Mouse (Mus musculus) heart, embryonic 14.5 days (tissue): ENCODE measurements around the gene Glyat. TPM values are rescaled to one million over a fixed set of nuclear protein-coding genes. Genes with fewer than 3 reads are reported as not detected.

ENCODE experiments used
- ATAC-seq: fragments of 200-750 bp; cut with Nextera tagmentation; 2 replicates; pipeline ENCODE4 v1.8.0; 2017; ENCODE audit warnings: low read depth, moderate TSS enrichment; ENCODE audit not compliant: insufficient number of reproducible peaks, insufficient read depth, low FRiP score
- H3K27ac ChIP-seq, 2 experiments: fragments of 200-500 bp in 1 of 2; fragments of 300-500 bp in 1 of 2; sonication (generic) in 1 of 2; replicated peaks in 1 of 2; 2 replicates each; pipeline ENCODE4 v1.5.1; 2012 to 2014; ENCODE audit warnings: low read depth in 2 of 2, low read length in 2 of 2, control low read depth in 1 of 2, mild to moderate bottlenecking in 1 of 2, mixed read lengths in 1 of 2; ENCODE audit not compliant: control insufficient read depth in 1 of 2, insufficient read depth in 1 of 2
- H3K27me3 ChIP-seq: fragments of 300-500 bp; sonication (generic); 2 replicates; pipeline ENCODE4 v1.6.1; 2014; ENCODE audit warnings: mild to moderate bottlenecking, low read length, control low read depth; ENCODE audit not compliant: control insufficient read depth, insufficient read depth
- H3K36me3 ChIP-seq: fragments of 300-500 bp; sonication (generic); 2 replicates; pipeline ENCODE4 v1.6.1; 2014; ENCODE audit warnings: mild to moderate bottlenecking, control low read depth, low read length, mixed read lengths; ENCODE audit not compliant: control insufficient read depth, insufficient read depth
- H3K4me1 ChIP-seq, 2 experiments: fragments of 200-500 bp in 1 of 2; fragments of 300-500 bp in 1 of 2; sonication (generic) in 1 of 2; 2 replicates each; pipeline ENCODE4 v1.6.1; 2012 to 2014; ENCODE audit warnings: low read length in 2 of 2, control low read depth in 1 of 2, mixed read lengths in 1 of 2; ENCODE audit not compliant: control insufficient read depth in 2 of 2, insufficient read depth in 2 of 2
- H3K4me2 ChIP-seq: fragments of 300-500 bp; sonication (generic); 2 replicates; pipeline ENCODE4 v1.6.1; 2014; ENCODE audit warnings: mild to moderate bottlenecking, low read length
- H3K4me3 ChIP-seq, 2 experiments: fragments of 200-500 bp in 1 of 2; fragments of 300-500 bp in 1 of 2; sonication (generic) in 1 of 2; 2 replicates each; pipeline ENCODE4 v1.5.1; 2012 to 2014; ENCODE audit warnings: low read length in 2 of 2, mild to moderate bottlenecking in 2 of 2, control low read depth in 1 of 2, low read depth in 1 of 2, moderate library complexity in 1 of 2; ENCODE audit not compliant: control insufficient read depth in 1 of 2, insufficient read depth in 1 of 2
- H3K9ac ChIP-seq: fragments of 300-500 bp; sonication (generic); 2 replicates; pipeline ENCODE4 v1.6.1; 2014; ENCODE audit warnings: mild to moderate bottlenecking, low read length
- H3K9me3 ChIP-seq: fragments of 300-500 bp; sonication (generic); 2 replicates; pipeline ENCODE4 v1.6.1; 2016; ENCODE audit warnings: low read length, control low read depth; ENCODE audit not compliant: control insufficient read depth
- WGBS: fragments of 180-500 bp; shearing (Covaris S2); extraction: QIAGEN DNeasy Blood & Tissue Kit; methylation state at CpG from one replicate; pipeline ENCODE4 v1.1.7; 2014; 5-methylcytosine and 5-hydroxymethylcytosine counted together
- polyA plus RNA-seq: library from polyadenylated mRNA; unstranded; fragments of >200 nt; fragmentation: Nextera tagmentation; extraction: Ambion mirVana; gene quantifications from 2 replicates; pipeline ENCODE4 v1.2.1, GENCODE M21; 2014

Glyat gene
- polyA plus RNA-seq, 1 experiment from 2014 or later = not detected

- H3K4me2 ChIP-seq = no peak overlapping the region
- H3K4me1 ChIP-seq = peaks cover 0 to 5% of the 10 kb centered on the region in 2 experiments; a peak in 1 of 4 replicates
- H3K36me3 ChIP-seq = no peaks in the 10 kb centered on the region
- 58% methylated on average over 3 of the region's 3 CpGs for WGBS
- no peak for ATAC-seq
- H3K4me3 ChIP-seq = no peak overlapping the region
- no peaks in the 10 kb centered on the region; the same call in 1 of the 2 replicates for H3K27me3 ChIP-seq
- no peak overlapping the region for H3K9ac ChIP-seq
- no peak overlapping the region for H3K27ac ChIP-seq
- H3K9me3 ChIP-seq = no peaks in the 10 kb centered on the region
Measured at GRCm38 (mm10) chr19:12598674-12599073, 34.4 kb upstream of the Glyat start.

- no peaks in the 10 kb centered on the region for H3K9me3 ChIP-seq
- H3K36me3 ChIP-seq = no peaks in the 10 kb centered on the region
Measured at GRCm38 (mm10) chr19:12599674-12600073, 33.4 kb upstream of the Glyat start, which contains the start of gene Gm4952. Gene Gm4952 (plus strand): TSS chr19:12599974.

GRCm38 (mm10) chr19:12600684-12601480 lies 32.2 kb upstream of the Glyat start:
- Histone ChIP-seq H3K4me3 (no peak overlapping the region), H3K9me3 (no peaks in the 10 kb centered on the region), H3K4me2 (no peak overlapping the region), H3K27ac (no peak overlapping the region), H3K4me1 (peaks cover 0 to 5% of the 10 kb centered on the region in 2 experiments; a peak in 1 of 4 replicates), H3K36me3 (no peaks in the 10 kb centered on the region), H3K9ac (no peak overlapping the region), H3K27me3 (no peaks in the 10 kb centered on the region; the same call in 1 of the 2 replicates)
- WGBS = 40% methylated on average over 2 of the region's 2 CpGs
- ATAC-seq = no peak

More at GRCm38 (mm10) chr19:12599674-12600073, 33.4 kb upstream of the Glyat start, which contains the start of gene Gm4952:
- no peaks in the 10 kb centered on the region; the same call in 1 of the 2 replicates for H3K27me3 ChIP-seq
- no peak within 1 kb of the TSS for H3K9ac ChIP-seq
- H3K4me1 ChIP-seq = peaks cover 0 to 5% of the 10 kb centered on the region in 2 experiments; a peak in 1 of 4 replicates
- no peak within 1 kb of the TSS for H3K27ac ChIP-seq
- WGBS = 47% methylated on average over 1 of the region's 1 CpGs
- ATAC-seq = no peak
- no peak within 1 kb of the TSS for H3K4me2 ChIP-seq
- no peak within 1 kb of the TSS for H3K4me3 ChIP-seq

GRCm38 (mm10) chr19:12608336-12608735 lies 24.8 kb upstream of the Glyat start:
- Histone ChIP-seq H3K4me2 (no peak overlapping the region), H3K36me3 (no peaks in the 10 kb centered on the region), H3K27ac (no peak overlapping the region), H3K4me3 (no peak overlapping the region), H3K4me1 (no peaks in the 10 kb centered on the region), H3K9me3 (no peaks in the 10 kb centered on the region), H3K27me3 (no peaks in the 10 kb centered on the region), H3K9ac (no peak overlapping the region)
- ATAC-seq = no peak

GRCm38 (mm10) chr19:12613646-12614045 lies 19.5 kb upstream of the Glyat start:
- H3K36me3 ChIP-seq = no peaks in the 10 kb centered on the region
- no peak for ATAC-seq
- H3K4me1 ChIP-seq = no peaks in the 10 kb centered on the region
- H3K9me3 ChIP-seq = no peaks in the 10 kb centered on the region
- H3K27ac ChIP-seq = no peak overlapping the region
- no peaks in the 10 kb centered on the region for H3K27me3 ChIP-seq
- WGBS = 54% methylated on average over 1 of the region's 1 CpGs
- no peak overlapping the region for H3K4me3 ChIP-seq
- H3K9ac ChIP-seq = no peak overlapping the region
- H3K4me2 ChIP-seq = no peak overlapping the region

- Histone ChIP-seq H3K4me1 (no peaks in the 10 kb centered on the region), H3K4me3 (no peak overlapping the region), H3K27me3 (no peaks in the 10 kb centered on the region), H3K4me2 (no peak overlapping the region), H3K9me3 (no peaks in the 10 kb centered on the region), H3K27ac (no peak overlapping the region), H3K36me3 (no peaks in the 10 kb centered on the region), H3K9ac (no peak overlapping the region)
- no peak for ATAC-seq
- WGBS = 78% methylated on average over 3 of the region's 3 CpGs
Measured at GRCm38 (mm10) chr19:12634259-12634658, 1.2 kb downstream of the Glyat start.

- H3K9me3 ChIP-seq = no peaks in the 10 kb centered on the region
- ATAC-seq = no peak
- H3K4me2 ChIP-seq = no peak overlapping the region
- H3K4me1 ChIP-seq = no peaks in the 10 kb centered on the region
- H3K27me3 ChIP-seq = no peaks in the 10 kb centered on the region
- no peak overlapping the region for H3K9ac ChIP-seq
- no peak overlapping the region for H3K27ac ChIP-seq
- WGBS = 78% methylated on average over 4 of the region's 4 CpGs
- no peaks in the 10 kb centered on the region for H3K36me3 ChIP-seq
- no peak overlapping the region for H3K4me3 ChIP-seq
Measured at GRCm38 (mm10) chr19:12634963-12635362, 1.9 kb downstream of the Glyat start.
